Mouse (Mus musculus) neural tube, embryonic 15.5 days (tissue): ENCODE measurements around the gene Prelid3b. TPM values are rescaled to one million over a fixed set of nuclear protein-coding genes. Genes with fewer than 3 reads are reported as not detected.

Experiments used
- ATAC-seq: fragments of 200-750 bp; cut with Nextera tagmentation; 2 replicates; pipeline ENCODE4 v1.8.0; 2017; ENCODE audit warnings: mild to moderate bottlenecking, moderate TSS enrichment, moderate library complexity; ENCODE audit not compliant: low FRiP score
- H3K27ac ChIP-seq: fragments of 300-500 bp; sonication (generic); replicated peaks from 2 replicates; pipeline ENCODE4 v1.5.1; 2015; ENCODE audit warnings: mild to moderate bottlenecking, inconsistent platforms
- H3K27me3 ChIP-seq: fragments of 300-500 bp; sonication (generic); replicated peaks from 2 replicates; pipeline ENCODE4 v1.6.1; 2015; ENCODE audit warnings: inconsistent platforms
- H3K36me3 ChIP-seq: fragments of 300-500 bp; sonication (generic); 2 replicates; pipeline ENCODE4 v1.6.1; 2015; ENCODE audit warnings: inconsistent platforms
- H3K4me1 ChIP-seq: fragments of 300-500 bp; sonication (generic); 2 replicates; pipeline ENCODE4 v1.6.1; 2015; ENCODE audit warnings: inconsistent platforms
- H3K4me2 ChIP-seq: fragments of 300-500 bp; sonication (generic); 2 replicates; pipeline ENCODE4 v1.6.1; 2015; ENCODE audit warnings: inconsistent platforms, mild to moderate bottlenecking, moderate library complexity
- H3K4me3 ChIP-seq: fragments of 300-500 bp; sonication (generic); replicated peaks from 2 replicates; pipeline ENCODE4 v1.5.1; 2015; ENCODE audit warnings: mild to moderate bottlenecking, inconsistent platforms
- H3K9ac ChIP-seq: fragments of 300-500 bp; sonication (generic); replicated peaks from 2 replicates; pipeline ENCODE4 v1.6.1; 2015; ENCODE audit warnings: mild to moderate bottlenecking, inconsistent platforms
- H3K9me3 ChIP-seq: fragments of 300-500 bp; sonication (generic); replicated peaks from 2 replicates; pipeline ENCODE4 v1.6.1; 2016; ENCODE audit warnings: inconsistent platforms
- WGBS: fragments of 180-500 bp; shearing (Covaris S2); methylation state at CpG from one replicate; pipeline ENCODE4 v1.1.7; 2015; ENCODE audit warnings: mixed read lengths; 5-methylcytosine and 5-hydroxymethylcytosine counted together
- polyA plus RNA-seq: library from polyadenylated mRNA; unstranded; fragments of >200 nt; fragmentation: Nextera tagmentation; extraction: Ambion mirVana; gene quantifications from 2 replicates; pipeline ENCODE4 v1.2.1, GENCODE M21; 2015

Gene Prelid3b
- polyA plus RNA-seq, 1 experiment from 2014 or later: 110 TPM

DNA sequence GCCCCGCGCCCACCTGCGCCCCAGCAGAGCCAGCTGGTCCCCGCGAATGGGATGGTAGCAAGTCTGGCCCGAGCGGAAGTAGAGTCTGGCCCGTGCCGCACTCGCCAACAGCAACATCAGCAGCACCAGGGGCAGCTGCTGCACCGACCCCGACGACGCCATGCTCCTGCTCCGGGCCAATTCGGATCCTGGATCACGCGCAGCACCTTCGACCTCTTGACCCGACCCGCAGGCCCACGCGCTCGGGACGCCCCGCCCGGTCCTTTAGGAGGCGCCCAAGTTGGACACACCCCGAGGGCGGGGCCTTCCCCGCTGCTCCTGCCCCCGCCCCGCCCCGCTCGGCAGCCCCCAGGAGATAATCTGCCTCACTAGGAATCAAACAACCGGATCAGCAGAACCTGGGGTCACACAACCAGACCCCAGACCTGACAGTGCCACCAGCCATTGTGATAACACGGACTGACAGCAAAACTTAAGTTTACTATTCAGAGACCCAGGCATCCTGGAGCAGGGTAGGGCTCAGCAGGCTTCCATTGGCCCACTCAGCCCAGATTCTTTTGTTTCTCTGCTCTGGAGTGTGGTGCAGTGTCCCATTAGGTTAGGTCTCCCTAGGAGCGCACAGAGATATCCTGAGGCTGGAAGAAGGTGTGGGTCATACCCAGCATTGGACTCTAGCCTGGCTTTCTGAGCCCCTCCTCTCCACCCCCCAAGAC lies 34.0 kb downstream of the Prelid3b start, which contains the start of gene Ctsz:
TSS of gene Ctsz (minus strand) at position 303 of the 713 bp plus-strand sequence.
- Histone ChIP-seq H3K9me3 (no peaks in the 10 kb centered on the region), H3K36me3 (no peaks in the 10 kb centered on the region), H3K9ac (peak within 1 kb of the TSS; percentile 45), H3K4me1 (peaks cover 20% of the 10 kb centered on the region), H3K27ac (no peak within 1 kb of the TSS; the same call in 1 of the 2 replicates), H3K4me3 (peak within 1 kb of the TSS; percentile 52), H3K27me3 (no peaks in the 10 kb centered on the region), H3K4me2 (peak within 1 kb of the TSS; percentile 81)
- WGBS: 1% methylated on average over 38 of the region's 38 CpGs
- peak; percentile 72 for ATAC-seq

DNA sequence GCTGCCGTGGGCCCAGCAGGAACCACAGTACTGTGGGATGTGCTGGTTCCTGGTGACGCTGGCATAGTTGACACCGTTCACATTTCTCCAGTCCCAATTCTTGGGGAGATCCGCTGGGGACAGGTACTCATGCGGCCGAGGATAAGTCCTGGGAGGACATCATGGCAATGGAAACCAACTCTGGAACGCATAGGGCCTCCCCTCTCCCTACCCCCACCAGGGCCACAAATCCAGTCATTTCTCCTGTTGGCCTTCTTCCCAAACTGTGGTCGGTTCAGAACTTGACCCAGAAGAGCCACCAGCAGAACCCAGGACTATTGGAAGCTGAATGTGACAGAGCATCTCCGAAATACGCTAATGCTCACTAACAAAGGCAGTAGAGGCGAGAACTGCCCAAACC lies 34.7 kb downstream of the Prelid3b start:
- no peaks in the 10 kb centered on the region for H3K36me3 ChIP-seq
- no peak overlapping the region; the same call in 1 of the 2 replicates for H3K27ac ChIP-seq
- H3K4me1 ChIP-seq: peaks cover 20% of the 10 kb centered on the region
- no peaks in the 10 kb centered on the region for H3K9me3 ChIP-seq
- no peaks in the 10 kb centered on the region for H3K27me3 ChIP-seq
- peak overlapping the region; percentile 45 for H3K9ac ChIP-seq
- 66% methylated on average over 11 of the region's 11 CpGs for WGBS
- H3K4me2 ChIP-seq: peak overlapping the region; percentile 81
- H3K4me3 ChIP-seq: peak overlapping the region; percentile 52
- ATAC-seq: no peak

DNA sequence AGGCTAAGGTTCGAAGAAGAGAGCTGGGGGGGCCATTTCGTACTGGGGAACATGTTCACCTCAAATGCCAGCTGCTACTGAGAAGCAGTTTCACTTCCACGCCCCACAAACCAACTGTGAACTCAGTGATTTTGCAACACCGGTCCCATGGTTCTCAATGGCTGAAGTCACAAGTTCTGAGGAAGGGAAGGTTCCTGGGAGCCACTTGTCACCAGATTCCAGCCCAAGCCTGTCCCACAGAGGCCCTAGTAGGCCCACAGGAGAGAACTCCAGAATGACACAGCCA lies 35.2 kb downstream of the Prelid3b start:
- peak overlapping the region; percentile 81 for H3K4me2 ChIP-seq
- H3K4me3 ChIP-seq: no peak overlapping the region
- H3K36me3 ChIP-seq: no peaks in the 10 kb centered on the region
- no peak overlapping the region for H3K27ac ChIP-seq
- no peak overlapping the region for H3K9ac ChIP-seq
- WGBS: 96% methylated on average over 4 of the region's 4 CpGs
- H3K9me3 ChIP-seq: no peaks in the 10 kb centered on the region
- no peak for ATAC-seq
- H3K27me3 ChIP-seq: no peaks in the 10 kb centered on the region
- H3K4me1 ChIP-seq: peaks cover 20% of the 10 kb centered on the region

GRCm38 (mm10) chr2:174436916-174437696 lies 35.8 kb downstream of the Prelid3b start:
- Histone ChIP-seq H3K36me3 (no peaks in the 10 kb centered on the region), H3K27me3 (no peaks in the 10 kb centered on the region), H3K9ac (no peak overlapping the region), H3K27ac (no peak overlapping the region), H3K9me3 (no peaks in the 10 kb centered on the region), H3K4me2 (peak overlapping the region; percentile 81; the same call in 1 of the 2 replicates), H3K4me3 (no peak overlapping the region), H3K4me1 (peaks cover 20% of the 10 kb centered on the region)
- 97% methylated on average over 7 of the region's 7 CpGs for WGBS
- no peak for ATAC-seq

GRCm38 (mm10) chr2:174436076-174436701 lies 36.7 kb downstream of the Prelid3b start:
- 90% methylated on average over 26 of the region's 26 CpGs for WGBS
- no peaks in the 10 kb centered on the region for H3K9me3 ChIP-seq
- no peaks in the 10 kb centered on the region for H3K36me3 ChIP-seq
- H3K4me2 ChIP-seq: no peak overlapping the region
- H3K27me3 ChIP-seq: no peaks in the 10 kb centered on the region
- ATAC-seq: no peak
- no peak overlapping the region for H3K9ac ChIP-seq
- no peak overlapping the region for H3K4me3 ChIP-seq
- no peak overlapping the region for H3K27ac ChIP-seq
- H3K4me1 ChIP-seq: peaks cover 20% of the 10 kb centered on the region

DNA sequence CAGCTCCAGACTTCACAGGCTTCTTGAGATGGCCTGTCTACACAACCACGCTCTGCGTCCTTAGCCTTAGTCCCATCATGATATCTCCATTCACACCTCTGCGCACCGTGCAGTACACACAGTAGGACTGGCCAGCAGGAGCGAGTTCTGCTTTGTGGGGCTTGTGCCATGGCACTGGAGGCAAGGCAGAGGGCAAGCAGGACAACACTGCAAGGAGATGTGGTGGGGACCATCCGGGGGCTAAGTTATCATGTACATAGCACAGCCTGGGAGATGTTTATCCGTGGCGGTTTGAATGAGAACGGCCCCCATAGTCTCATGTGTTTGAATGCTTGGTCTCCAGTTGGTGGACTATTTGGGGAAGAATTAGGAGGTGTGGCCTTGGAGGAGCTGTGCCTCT lies 37.9 kb downstream of the Prelid3b start:
- no peak for ATAC-seq
- no peak overlapping the region for H3K4me3 ChIP-seq
- H3K4me1 ChIP-seq: peaks cover 20% of the 10 kb centered on the region
- H3K27ac ChIP-seq: no peak overlapping the region
- no peaks in the 10 kb centered on the region for H3K9me3 ChIP-seq
- H3K4me2 ChIP-seq: no peak overlapping the region
- H3K9ac ChIP-seq: no peak overlapping the region
- no peaks in the 10 kb centered on the region for H3K36me3 ChIP-seq
- 97% methylated on average over 9 of the region's 9 CpGs for WGBS
- no peaks in the 10 kb centered on the region for H3K27me3 ChIP-seq

GRCm38 (mm10) chr2:174428996-174429591 lies 43.8 kb downstream of the Prelid3b start:
- WGBS: 64% methylated on average over 10 of the region's 10 CpGs

DNA sequence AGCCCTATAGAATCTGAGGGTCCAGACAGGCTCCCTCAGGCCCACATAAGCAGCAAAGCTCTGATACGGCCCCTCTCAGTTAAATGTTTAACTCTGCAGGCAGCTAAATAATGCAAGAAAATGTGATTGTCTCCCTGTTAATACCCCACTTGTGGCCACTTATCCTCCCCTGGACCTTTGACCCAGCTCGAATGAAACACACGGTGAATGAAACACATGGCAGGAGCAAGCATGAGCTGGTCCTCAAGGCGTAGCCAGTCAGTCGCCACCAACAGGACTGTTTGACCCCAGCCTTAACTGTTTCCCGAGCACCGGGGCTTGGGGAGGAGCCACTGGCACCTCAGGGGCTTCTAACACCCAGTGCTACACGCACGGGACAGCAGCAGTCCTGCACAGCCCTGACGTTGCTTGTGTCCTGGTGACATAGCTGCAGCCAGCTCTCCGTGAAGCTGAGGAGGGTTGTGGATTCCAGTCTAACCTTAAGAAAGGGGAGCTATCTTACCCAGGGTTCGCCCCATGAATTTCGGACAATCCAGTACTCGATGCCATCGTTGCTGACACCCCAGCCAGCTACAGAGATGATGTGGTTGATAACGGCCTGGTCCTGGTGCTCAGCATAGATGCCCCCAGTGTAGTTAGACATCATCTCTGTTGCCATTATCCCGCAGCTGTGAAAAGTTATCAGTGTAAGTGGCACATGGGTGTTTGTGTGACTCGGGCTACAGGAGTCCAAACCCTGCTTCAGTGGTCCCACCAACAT lies 44.6 kb downstream of the Prelid3b start:
- 0 out of 2 replicates have a peak, but pooled peaks cover 2% of the 10 kb centered on the region for H3K4me1 ChIP-seq
- ATAC-seq: no peak
- no peak overlapping the region for H3K27ac ChIP-seq
- 81% methylated on average over 18 of the region's 18 CpGs for whole genome bisulfite sequencing
- no peak overlapping the region for H3K4me3 ChIP-seq
- H3K4me2 ChIP-seq: no peak overlapping the region
- no peaks in the 10 kb centered on the region for H3K9me3 ChIP-seq
- peaks cover 53% of the 10 kb centered on the region for H3K36me3 ChIP-seq
- H3K27me3 ChIP-seq: no peaks in the 10 kb centered on the region
- H3K9ac ChIP-seq: no peak overlapping the region

More at GRCm38 (mm10) chr2:174428996-174429591, 43.8 kb downstream of the Prelid3b start:
- Histone ChIP-seq H3K27ac (no peak overlapping the region), H3K4me2 (no peak overlapping the region), H3K9ac (no peak overlapping the region), H3K36me3 (peaks cover 45% of the 10 kb centered on the region), H3K4me1 (0 out of 2 replicates have a peak, but pooled peaks cover 2% of the 10 kb centered on the region), H3K4me3 (no peak overlapping the region), H3K27me3 (no peaks in the 10 kb centered on the region), H3K9me3 (no peaks in the 10 kb centered on the region)
- no peak for ATAC-seq

GRCm38 (mm10) chr2:174426856-174427255 lies 46.0 kb downstream of the Prelid3b start:
- Histone ChIP-seq H3K27ac (no peak overlapping the region), H3K9ac (no peak overlapping the region), H3K4me2 (no peak overlapping the region), H3K4me3 (no peak overlapping the region), H3K9me3 (no peaks in the 10 kb centered on the region), H3K36me3 (peaks cover 66% of the 10 kb centered on the region), H3K27me3 (no peaks in the 10 kb centered on the region), H3K4me1 (0 out of 2 replicates have a peak, but pooled peaks cover 2% of the 10 kb centered on the region)
- WGBS: 97% methylated on average over 12 of the region's 12 CpGs
- ATAC-seq: no peak

- H3K4me2 ChIP-seq: no peak overlapping the region
- H3K36me3 ChIP-seq: peaks cover 73% of the 10 kb centered on the region
- ATAC-seq: no peak
- 0 out of 2 replicates have a peak, but pooled peaks cover 2% of the 10 kb centered on the region for H3K4me1 ChIP-seq
- no peak overlapping the region for H3K9ac ChIP-seq
- no peaks in the 10 kb centered on the region for H3K9me3 ChIP-seq
- H3K27me3 ChIP-seq: no peaks in the 10 kb centered on the region
- no peak overlapping the region for H3K27ac ChIP-seq
- H3K4me3 ChIP-seq: no peak overlapping the region
- 94% methylated on average over 11 of the region's 11 CpGs for WGBS
Observed at GRCm38 (mm10) chr2:174424301-174425085, 48.4 kb downstream of the Prelid3b start.
